Mouse (Mus musculus) spleen, adult 12 weeks (tissue): ENCODE results near the gene Pola2.

Experiments used
- DNase-seq: peaks from one replicate; pipeline ENCODE4 v3.0.0; 2022; ENCODE audit warnings: low spot score

Pola2 gene

GRCm38 (mm10) chr19:5937095-5937835 lies 26.7 kb downstream of the Pola2 start:
- no peak for DNase-seq

GRCm38 (mm10) chr19:5935691-5936090 lies 28.3 kb downstream of the Pola2 start:
- no peak for DNase-seq

- no peak for DNase-seq
Measured at GRCm38 (mm10) chr19:5935266-5935665, 28.7 kb downstream of the Pola2 start.

GRCm38 (mm10) chr19:5929634-5930596 lies 34.1 kb downstream of the Pola2 start:
- DNase-seq: no peak

- no peak for DNase-seq
Measured at GRCm38 (mm10) chr19:5928546-5928945, 35.5 kb downstream of the Pola2 start.

GRCm38 (mm10) chr19:5928104-5928503 lies 35.9 kb downstream of the Pola2 start:
- peak; percentile 17 for DNase-seq

- no peak for DNase-seq
Measured at GRCm38 (mm10) chr19:5927532-5927931, 36.5 kb downstream of the Pola2 start.

- no peak for DNase-seq
Measured at GRCm38 (mm10) chr19:5927026-5927425, 37.0 kb downstream of the Pola2 start.

GRCm38 (mm10) chr19:5925311-5925855 lies 38.6 kb downstream of the Pola2 start:
- no peak for DNase-seq

GRCm38 (mm10) chr19:5924713-5925093 lies 39.3 kb downstream of the Pola2 start, which contains the start of gene Cdc42ep2:
Gene Cdc42ep2, minus strand, starts transcription at chr19:5924816.
- DNase-seq: peak; percentile 92

- DNase-seq: peak; percentile 81
Measured at GRCm38 (mm10) chr19:5923990-5924712, 39.9 kb downstream of the Pola2 start.

- DNase-seq: no peak
Measured at GRCm38 (mm10) chr19:5922963-5923362, 41.0 kb downstream of the Pola2 start.

GRCm38 (mm10) chr19:5922119-5922942 lies 41.7 kb downstream of the Pola2 start:
- DNase-seq: peak; percentile 34

- DNase-seq: no peak
Measured at GRCm38 (mm10) chr19:5921715-5922114, 42.3 kb downstream of the Pola2 start.

- DNase-seq: peak; percentile 22
Measured at GRCm38 (mm10) chr19:5913007-5913719, 50.8 kb downstream of the Pola2 start, which contains the start of gene Dpf2. Gene Dpf2, minus strand, starts transcription at chr19:5913010.

- DNase-seq: peak; percentile 98
Measured at GRCm38 (mm10) chr19:5912103-5913006, 51.6 kb downstream of the Pola2 start.

- DNase-seq: no peak
Measured at GRCm38 (mm10) chr19:5911430-5912102, 52.4 kb downstream of the Pola2 start.

- DNase-seq: no peak
Measured at GRCm38 (mm10) chr19:5910221-5910620, 53.8 kb downstream of the Pola2 start.

- DNase-seq: no peak
Measured at GRCm38 (mm10) chr19:5907275-5907674, 56.7 kb downstream of the Pola2 start.
